Mouse (Mus musculus) liver (tissue): ENCODE data around the gene Aqp9.

Experiments
- DNase-seq: peaks from one replicate; pipeline ENCODE4 v3.0.0-alpha.2; 2020; ENCODE audit warnings: mixed read lengths

Gene Aqp9

GRCm38 (mm10) chr9:71168511-71168910, at the start of gene Aqp9:
Gene Aqp9 (minus strand): TSS chr9:71168682.
- DNase-seq, result no peak

GRCm38 (mm10) chr9:71217793-71218095, 49.3 kb upstream of the Aqp9 start:
- no peak for DNase-seq

GRCm38 (mm10) chr9:71216996-71217792, 48.7 kb upstream of the Aqp9 start:
- DNase-seq, result no peak

GRCm38 (mm10) chr9:71216036-71216995, 47.8 kb upstream of the Aqp9 start:
- peak; percentile 4 for DNase-seq

DNA sequence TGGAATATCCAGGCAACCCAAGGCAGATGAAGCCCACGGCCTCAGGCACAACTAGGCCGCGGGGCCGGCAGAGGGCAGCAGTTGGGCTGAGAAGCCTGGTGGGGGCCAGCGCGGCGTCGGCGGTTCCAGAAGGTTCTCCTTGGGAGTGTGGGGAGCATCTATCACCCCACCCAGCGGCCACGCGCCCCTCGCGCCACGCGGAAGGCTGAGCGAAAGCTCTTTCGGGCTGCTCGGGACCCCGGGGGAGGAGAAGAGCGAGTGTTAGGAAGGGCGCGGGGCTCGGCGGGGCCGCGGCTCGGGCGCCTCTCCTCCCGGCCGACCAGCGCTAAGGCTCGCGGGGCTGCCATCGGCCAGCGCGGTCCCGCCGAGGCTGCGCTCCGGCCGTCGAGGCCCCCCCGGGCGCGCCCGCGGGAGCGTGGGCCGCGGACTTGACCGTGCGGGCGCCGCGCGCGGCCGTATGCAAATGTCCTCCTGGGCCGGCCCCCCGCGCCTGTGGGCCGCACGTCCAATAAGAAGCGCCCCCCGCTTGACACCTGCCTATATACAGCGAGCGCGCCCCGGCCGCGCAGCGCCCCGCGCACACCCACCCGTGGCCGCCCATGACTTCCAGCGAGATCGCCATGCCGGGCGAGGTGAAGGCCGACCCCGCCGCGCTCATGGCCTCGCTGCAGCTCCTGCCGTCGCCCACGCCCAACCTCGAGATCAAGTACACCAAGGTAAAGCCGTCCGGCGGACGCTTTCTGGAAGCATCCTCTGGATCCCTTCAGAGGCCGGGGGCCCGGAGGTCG, 47.0 kb upstream of the Aqp9 start, which contains the start of gene Aldh1a2:
Gene Aldh1a2, plus strand, starts transcription at position 542 of the 788 bp plus-strand sequence.
- peak; percentile 61 for DNase-seq

DNA sequence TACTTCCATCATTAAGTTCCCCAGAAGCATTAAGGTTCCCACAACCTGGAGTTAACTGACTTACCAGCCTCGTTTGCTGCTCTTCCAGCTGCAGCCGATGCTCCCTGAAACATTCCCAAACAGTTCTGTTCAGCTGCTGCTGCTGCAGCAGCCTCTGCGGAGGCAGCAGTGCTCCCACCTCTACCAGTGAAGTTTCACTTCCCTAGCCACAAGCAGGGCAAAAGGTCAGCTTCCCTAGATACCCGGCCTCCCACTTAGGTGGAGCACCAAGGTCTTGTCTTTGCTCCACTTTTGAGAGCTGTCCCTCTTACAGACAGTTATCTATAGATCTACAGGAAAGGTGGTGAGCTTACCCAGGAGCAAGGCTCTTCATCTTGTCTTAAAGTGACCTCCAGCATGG, 45.2 kb upstream of the Aqp9 start:
- no peak for DNase-seq

DNA sequence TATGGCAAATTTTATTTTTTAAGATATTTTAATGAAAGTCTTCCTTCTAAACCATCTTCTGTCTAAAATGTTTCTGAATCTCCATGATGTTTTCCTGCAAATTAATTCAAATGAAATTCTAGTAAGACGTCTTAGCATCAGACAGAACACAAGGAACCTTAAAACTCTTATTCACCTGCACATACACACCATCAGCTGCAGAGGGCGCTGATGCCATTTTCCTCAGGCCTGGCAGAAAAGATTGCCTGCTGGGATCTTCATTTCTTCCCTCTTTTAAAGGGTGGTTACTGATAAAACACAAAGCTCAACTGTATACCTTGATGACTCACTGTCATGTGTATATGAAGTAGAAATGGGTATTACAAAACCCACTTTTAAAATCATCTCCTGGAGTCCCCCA, 42.4 kb upstream of the Aqp9 start:
- DNase-seq, result peak; percentile 12

- no peak for DNase-seq
Measured at GRCm38 (mm10) chr9:71209299-71209698, 40.8 kb upstream of the Aqp9 start.

- no peak for DNase-seq
Measured at GRCm38 (mm10) chr9:71202265-71202664, 33.8 kb upstream of the Aqp9 start.

DNA sequence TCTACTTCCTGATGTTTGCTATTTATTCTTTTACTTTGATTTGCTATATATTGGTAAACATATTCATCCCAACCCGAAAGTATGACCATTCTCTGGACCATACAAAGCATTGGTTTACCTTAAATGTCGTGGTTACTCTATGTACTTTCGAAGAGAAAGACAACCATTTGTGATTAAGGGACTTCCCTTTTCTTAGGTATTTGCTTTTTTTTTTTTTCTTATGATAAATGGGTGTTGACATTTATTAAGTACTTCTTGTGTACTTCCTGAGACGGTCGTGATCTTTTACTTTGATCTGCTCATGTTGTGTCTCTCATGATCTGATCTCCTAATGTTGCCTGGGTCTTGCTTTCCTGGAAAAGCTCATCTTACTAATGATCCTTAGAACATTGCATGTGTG, 30.3 kb upstream of the Aqp9 start:
- DNase-seq, result no peak

DNA sequence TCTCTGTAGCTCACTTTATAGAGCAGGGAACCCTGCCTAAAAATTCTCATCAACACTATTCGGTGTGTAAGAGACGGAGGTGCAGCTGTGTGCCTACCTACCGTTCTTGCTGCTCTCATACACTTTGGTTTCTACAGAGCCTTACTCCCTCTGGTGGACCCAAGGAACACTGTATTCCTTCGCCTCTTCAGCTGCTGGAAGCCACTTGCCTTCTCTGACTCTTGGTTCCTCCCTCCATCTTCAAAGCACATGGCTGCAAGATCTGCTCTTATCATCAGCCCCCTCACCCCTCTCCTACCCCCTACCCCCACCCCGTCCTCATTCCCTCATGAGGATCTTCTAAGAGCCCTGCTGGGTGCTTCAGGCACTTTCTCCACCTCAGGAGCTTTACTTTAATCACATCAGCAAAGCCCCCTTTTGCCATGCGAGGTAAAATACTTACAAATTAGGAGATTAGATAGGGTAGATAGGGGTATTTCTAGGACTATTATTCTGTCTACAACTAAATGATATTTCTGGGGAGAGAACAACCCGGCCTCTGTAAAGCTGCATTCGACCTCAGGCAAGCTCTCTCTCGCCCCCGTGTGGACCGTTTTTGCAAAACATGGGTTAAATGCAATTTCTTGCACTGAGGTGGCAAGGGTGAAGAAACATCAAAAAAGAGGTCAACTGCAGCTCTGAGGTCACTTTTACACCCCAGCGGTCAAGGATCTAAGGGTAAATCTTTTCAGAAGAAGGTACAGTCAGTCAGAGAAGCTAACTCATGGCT, 20.3 kb upstream of the Aqp9 start:
- DNase-seq, result peak; percentile 86

- no peak for DNase-seq
Measured at GRCm38 (mm10) chr9:71187396-71187795, 18.9 kb upstream of the Aqp9 start.

DNA sequence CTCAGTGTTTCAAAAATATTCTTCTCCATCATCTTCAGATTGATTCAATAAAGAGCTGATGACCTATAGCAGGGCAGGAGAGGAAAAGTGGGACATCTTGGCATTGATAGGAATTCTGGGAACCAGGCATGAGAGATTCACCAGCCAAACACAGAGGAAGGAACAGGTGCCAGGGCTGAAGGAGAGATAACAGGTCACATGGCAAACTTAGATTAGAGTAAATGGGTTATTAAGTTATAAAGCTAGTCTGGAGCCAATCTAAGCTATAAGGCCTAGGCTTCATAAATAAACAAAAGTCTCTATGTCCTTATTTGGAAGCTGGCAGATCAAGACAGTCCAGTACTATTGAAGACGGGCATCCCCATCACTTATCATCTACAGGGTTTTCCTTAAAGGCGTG, 17.3 kb upstream of the Aqp9 start:
- no peak for DNase-seq

DNA sequence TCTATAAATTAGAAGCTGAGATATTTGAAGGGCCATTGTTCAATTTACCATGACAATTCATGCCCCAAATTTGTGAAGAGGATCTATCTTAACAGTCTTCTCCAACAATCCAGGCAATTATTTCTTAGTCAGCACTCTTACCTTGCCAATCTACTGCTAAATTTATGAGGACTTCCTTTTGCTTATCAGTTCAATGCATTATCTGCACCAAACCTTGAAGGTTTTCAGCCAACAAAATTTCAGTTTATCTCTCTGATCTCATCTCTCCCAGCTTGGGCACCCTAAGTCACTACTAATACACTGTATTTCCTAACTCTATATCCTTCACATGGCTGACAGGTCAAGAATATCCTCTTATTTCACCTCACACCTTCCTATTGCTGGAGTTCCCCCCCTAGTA, 16.8 kb upstream of the Aqp9 start:
- no peak for DNase-seq

- DNase-seq, result no peak
Measured at GRCm38 (mm10) chr9:71179964-71180700, 11.7 kb upstream of the Aqp9 start.

- peak; percentile 43 for DNase-seq
Measured at GRCm38 (mm10) chr9:71179276-71179896, 10.9 kb upstream of the Aqp9 start.

GRCm38 (mm10) chr9:71175686-71176085, 7.2 kb upstream of the Aqp9 start:
- no peak for DNase-seq

GRCm38 (mm10) chr9:71174316-71174975, 6.0 kb upstream of the Aqp9 start:
- no peak for DNase-seq

- DNase-seq, result no peak
Measured at GRCm38 (mm10) chr9:71173533-71173932, 5.1 kb upstream of the Aqp9 start.

- no peak for DNase-seq
Measured at GRCm38 (mm10) chr9:71167473-71168215, 838 bp downstream of the Aqp9 start.
